Mouse (Mus musculus) olfactory bulb, adult 2 months (tissue): ENCODE measurements around the gene Pcsk5. TPM values are rescaled to one million over a fixed set of nuclear protein-coding genes. Genes with fewer than 3 reads are reported as not detected.

Experiments used
- H3K27ac ChIP-seq: fragments of 200-500 bp; 2 replicates; pipeline ENCODE4 v1.5.1; 2012; ENCODE audit warnings: low read depth, low read length; ENCODE audit not compliant: insufficient read depth
- H3K4me1 ChIP-seq: fragments of 200-500 bp; 2 replicates; pipeline ENCODE4 v1.6.1; 2012; ENCODE audit warnings: low read length; ENCODE audit not compliant: control insufficient read depth, insufficient read depth
- H3K4me3 ChIP-seq: fragments of 200-500 bp; 2 replicates; pipeline ENCODE4 v1.5.1; 2012; ENCODE audit warnings: mild to moderate bottlenecking, low read depth, low read length, moderate library complexity; ENCODE audit not compliant: insufficient read depth
- CTCF ChIP-seq: fragments of 200-500 bp; IDR thresholded peaks from 2 replicates; pipeline ENCODE4 v1.5.1; 2012; ENCODE audit warnings: low read depth, mild to moderate bottlenecking, low read length, moderate library complexity; ENCODE audit not compliant: insufficient read depth
- POLR2A ChIP-seq: fragments of 200-500 bp; IDR thresholded peaks from 2 replicates; pipeline ENCODE4 v1.6.1; 2012; ENCODE audit warnings: mild to moderate bottlenecking, low read depth, low read length, moderate library complexity; ENCODE audit not compliant: insufficient read depth
- WGBS: fragments of 180-500 bp; shearing (Covaris S2); methylation state at CpG from one replicate; pipeline ENCODE4 v1.1.7; 2018; 5-methylcytosine and 5-hydroxymethylcytosine counted together
- polyA plus RNA-seq: library from polyadenylated mRNA; stranded (reverse); fragments of >200 nt; gene quantifications from 2 replicates; pipeline ENCODE4 v1.2.4, GENCODE M21; 2012; ENCODE audit warnings: low replicate concordance; ENCODE audit not compliant: missing spikeins, insufficient read depth, insufficient read length

The Pcsk5 gene
- polyA plus RNA-seq, 1 experiment: not detected

GRCm38 (mm10) chr19:17815062-17815461 is 22.4 kb downstream of the Pcsk5 start:
- WGBS: 92% methylated on average over 3 of the region's 3 CpGs
- no peaks in the 10 kb centered on the region for H3K4me1 ChIP-seq
- TF ChIP-seq POLR2A: no peak
- TF ChIP-seq CTCF: no peak
- no peak overlapping the region for H3K4me3 ChIP-seq
- no peak overlapping the region for H3K27ac ChIP-seq

- no peak overlapping the region for H3K4me3 ChIP-seq
- H3K4me1 ChIP-seq: no peaks in the 10 kb centered on the region
- H3K27ac ChIP-seq: no peak overlapping the region
- WGBS: 87% methylated on average over 5 of the region's 5 CpGs
- no peak for TF ChIP-seq POLR2A
- TF ChIP-seq CTCF: no peak
Measured at GRCm38 (mm10) chr19:17813449-17813990, 23.9 kb downstream of the Pcsk5 start.

GRCm38 (mm10) chr19:17812661-17813060 is 24.8 kb downstream of the Pcsk5 start:
- 79% methylated on average over 7 of the region's 7 CpGs for WGBS
- H3K27ac ChIP-seq: no peak overlapping the region
- no peak overlapping the region for H3K4me3 ChIP-seq
- no peak for TF ChIP-seq CTCF
- no peak for TF ChIP-seq POLR2A
- H3K4me1 ChIP-seq: no peaks in the 10 kb centered on the region

- Histone ChIP-seq H3K4me3 (no peak overlapping the region), H3K4me1 (no peaks in the 10 kb centered on the region), H3K27ac (no peak overlapping the region)
- TF ChIP-seq POLR2A (no peak), CTCF (no peak)
- WGBS: 87% methylated on average over 5 of the region's 5 CpGs
Measured at GRCm38 (mm10) chr19:17806626-17807025, 30.8 kb downstream of the Pcsk5 start.

- WGBS: 94% methylated on average over 1 of the region's 1 CpGs
- no peak for TF ChIP-seq POLR2A
- no peak for TF ChIP-seq CTCF
Measured at GRCm38 (mm10) chr19:17800798-17801197, 36.6 kb downstream of the Pcsk5 start.

GRCm38 (mm10) chr19:17799419-17800185 is 37.8 kb downstream of the Pcsk5 start:
- TF ChIP-seq CTCF: no peak
- 86% methylated on average over 4 of the region's 4 CpGs for WGBS

More at GRCm38 (mm10) chr19:17800798-17801197, 36.6 kb downstream of the Pcsk5 start:
- Histone ChIP-seq H3K4me1 (no peaks in the 10 kb centered on the region), H3K27ac (no peak overlapping the region), H3K4me3 (no peak overlapping the region)

GRCm38 (mm10) chr19:17793457-17793856 is 44.0 kb downstream of the Pcsk5 start:
- TF ChIP-seq CTCF (no peak), POLR2A (no peak)
- 91% methylated on average over 4 of the region's 4 CpGs for WGBS
- H3K27ac ChIP-seq: no peak overlapping the region
- H3K4me3 ChIP-seq: no peak overlapping the region
- no peaks in the 10 kb centered on the region for H3K4me1 ChIP-seq

More at GRCm38 (mm10) chr19:17799419-17800185, 37.8 kb downstream of the Pcsk5 start:
- Histone ChIP-seq H3K4me1 (no peaks in the 10 kb centered on the region), H3K27ac (no peak overlapping the region), H3K4me3 (no peak overlapping the region)

- TF ChIP-seq CTCF (no peak), POLR2A (no peak)
- H3K4me1 ChIP-seq: no peaks in the 10 kb centered on the region
- no peak overlapping the region for H3K4me3 ChIP-seq
- 90% methylated on average over 5 of the region's 5 CpGs for WGBS
- H3K27ac ChIP-seq: no peak overlapping the region
Measured at GRCm38 (mm10) chr19:17791485-17792052, 45.9 kb downstream of the Pcsk5 start.

GRCm38 (mm10) chr19:17788617-17789317 is 48.7 kb downstream of the Pcsk5 start:
- TF ChIP-seq POLR2A (no peak), CTCF (no peak)
- H3K4me1 ChIP-seq: no peaks in the 10 kb centered on the region
- H3K4me3 ChIP-seq: no peak overlapping the region
- WGBS: 90% methylated on average over 10 of the region's 10 CpGs
- no peak overlapping the region for H3K27ac ChIP-seq
